Mouse (Mus musculus) intestine, embryonic 16.5 days (tissue): ENCODE data around the gene 0610009B22Rik. TPM values are rescaled to one million over a fixed set of nuclear protein-coding genes. Genes with fewer than 3 reads are reported as not detected.
A peak's percentile ranks its signal among the peaks of the same experiment; 100 is the strongest.

ENCODE experiments used
- ATAC-seq: fragments of 200-750 bp; cut with Nextera tagmentation; 2 replicates; pipeline ENCODE4 v1.8.0; 2017; ENCODE audit warnings: moderate TSS enrichment, moderate library complexity
- H3K27ac ChIP-seq: fragments of 300-500 bp; sonication (generic); 2 replicates; pipeline ENCODE4 v1.5.1; 2014; ENCODE audit warnings: mild to moderate bottlenecking, low read length
- H3K27me3 ChIP-seq: fragments of 300-500 bp; sonication (generic); replicated peaks from 2 replicates; pipeline ENCODE4 v1.6.1; 2014; ENCODE audit warnings: low read length, control low read depth, mixed read lengths; ENCODE audit not compliant: control insufficient read depth, insufficient read depth
- H3K36me3 ChIP-seq: fragments of 300-500 bp; sonication (generic); 2 replicates; pipeline ENCODE4 v1.6.1; 2014; ENCODE audit warnings: low read length, control low read depth; ENCODE audit not compliant: control insufficient read depth, insufficient read depth
- H3K4me1 ChIP-seq: fragments of 300-500 bp; sonication (generic); 2 replicates; pipeline ENCODE4 v1.6.1; 2014; ENCODE audit warnings: low read length, control low read depth, mixed read lengths; ENCODE audit not compliant: control insufficient read depth, insufficient read depth
- H3K4me2 ChIP-seq: fragments of 300-500 bp; sonication (generic); 2 replicates; pipeline ENCODE4 v1.6.1; 2014; ENCODE audit warnings: low read depth, low read length, control low read depth
- H3K4me3 ChIP-seq: fragments of 300-500 bp; sonication (generic); 2 replicates; pipeline ENCODE4 v1.5.1; 2014; ENCODE audit warnings: mild to moderate bottlenecking, low read length
- H3K9ac ChIP-seq: fragments of 300-500 bp; sonication (generic); 2 replicates; pipeline ENCODE4 v1.6.1; 2014; ENCODE audit warnings: low read depth, low read length
- H3K9me3 ChIP-seq: fragments of 300-500 bp; sonication (generic); 2 replicates; pipeline ENCODE4 v1.6.1; 2016; ENCODE audit warnings: low read length, control low read depth; ENCODE audit not compliant: control insufficient read depth
- WGBS: fragments of 180-500 bp; shearing (Covaris S2); extraction: QIAGEN DNeasy Blood & Tissue Kit; methylation state at CpG from one replicate; pipeline ENCODE4 v1.1.7; 2014; 5-methylcytosine and 5-hydroxymethylcytosine counted together
- polyA plus RNA-seq: library from polyadenylated mRNA; unstranded; fragments of >200 nt; fragmentation: Nextera tagmentation; extraction: Ambion mirVana; gene quantifications from 2 replicates; pipeline ENCODE4 v1.2.1, GENCODE M21; 2015

0610009B22Rik gene
- polyA plus RNA-seq, 1 experiment from 2014 or later = 103 TPM

GRCm38 (mm10) chr11:51645293-51645692 is 43.4 kb downstream of the 0610009B22Rik start:
- Histone ChIP-seq H3K36me3 (peaks cover 6% of the 10 kb centered on the region; the same call in 1 of the 2 replicates), H3K4me3 (no peak overlapping the region), H3K27ac (no peak overlapping the region), H3K27me3 (no peaks in the 10 kb centered on the region), H3K9me3 (no peaks in the 10 kb centered on the region), H3K9ac (0 out of 2 replicates have a peak overlapping the region, but pooled peaks have one; percentile 19), H3K4me1 (peaks cover 40% of the 10 kb centered on the region), H3K4me2 (no peak overlapping the region)
- 76% methylated on average over 13 of the region's 13 CpGs for WGBS
- ATAC-seq = no peak

- Histone ChIP-seq H3K27me3 (no peaks in the 10 kb centered on the region), H3K9me3 (no peaks in the 10 kb centered on the region), H3K4me2 (no peak overlapping the region), H3K9ac (0 out of 2 replicates have a peak overlapping the region, but pooled peaks have one; percentile 14), H3K27ac (no peak overlapping the region), H3K36me3 (peaks cover 6% of the 10 kb centered on the region; the same call in 1 of the 2 replicates), H3K4me3 (no peak overlapping the region), H3K4me1 (peaks cover 31% of the 10 kb centered on the region)
- no peak for ATAC-seq
- 72% methylated on average over 16 of the region's 16 CpGs for WGBS
These were observed 44.5 kb downstream of the 0610009B22Rik start for GRCm38 (mm10) chr11:51644217-51644616.

GRCm38 (mm10) chr11:51643761-51644160 is 44.9 kb downstream of the 0610009B22Rik start:
- WGBS = 56% methylated on average over 15 of the region's 15 CpGs
- peaks cover 6% of the 10 kb centered on the region; the same call in 1 of the 2 replicates for H3K36me3 ChIP-seq
- peaks cover 26% of the 10 kb centered on the region for H3K4me1 ChIP-seq
- H3K9ac ChIP-seq = peak overlapping the region; percentile 14; the same call in 1 of the 2 replicates
- ATAC-seq = no peak
- peak overlapping the region; percentile 28; the same call in 1 of the 2 replicates for H3K27ac ChIP-seq
- H3K9me3 ChIP-seq = no peaks in the 10 kb centered on the region
- no peak overlapping the region for H3K4me3 ChIP-seq
- no peak overlapping the region for H3K4me2 ChIP-seq
- no peaks in the 10 kb centered on the region for H3K27me3 ChIP-seq

- no peak overlapping the region for H3K4me3 ChIP-seq
- WGBS = 68% methylated on average over 9 of the region's 9 CpGs
These were observed 45.5 kb downstream of the 0610009B22Rik start for GRCm38 (mm10) chr11:51643202-51643601.

GRCm38 (mm10) chr11:51640748-51641147 is 47.9 kb downstream of the 0610009B22Rik start:
- Histone ChIP-seq H3K9ac (no peak overlapping the region), H3K36me3 (peaks cover 6% of the 10 kb centered on the region; the same call in 1 of the 2 replicates), H3K9me3 (no peaks in the 10 kb centered on the region), H3K27me3 (no peaks in the 10 kb centered on the region), H3K27ac (0 out of 2 replicates have a peak overlapping the region, but pooled peaks have one; percentile 4), H3K4me1 (peaks cover 19% of the 10 kb centered on the region), H3K4me2 (no peak overlapping the region), H3K4me3 (no peak overlapping the region)
- no peak for ATAC-seq
- WGBS = 82% methylated on average over 7 of the region's 7 CpGs

More at GRCm38 (mm10) chr11:51643202-51643601, 45.5 kb downstream of the 0610009B22Rik start:
- H3K27me3 ChIP-seq = no peaks in the 10 kb centered on the region
- peak overlapping the region; percentile 14; the same call in 1 of the 2 replicates for H3K9ac ChIP-seq
- no peak overlapping the region for H3K27ac ChIP-seq
- no peak for ATAC-seq
- H3K36me3 ChIP-seq = peaks cover 6% of the 10 kb centered on the region; the same call in 1 of the 2 replicates
- peaks cover 20% of the 10 kb centered on the region for H3K4me1 ChIP-seq
- H3K4me2 ChIP-seq = no peak overlapping the region
- no peaks in the 10 kb centered on the region for H3K9me3 ChIP-seq

GRCm38 (mm10) chr11:51638497-51638896 is 50.2 kb downstream of the 0610009B22Rik start:
- Histone ChIP-seq H3K4me1 (peaks cover 20% of the 10 kb centered on the region), H3K4me3 (no peak overlapping the region), H3K4me2 (peak overlapping the region; percentile 26; the same call in 1 of the 2 replicates), H3K27ac (0 out of 2 replicates have a peak overlapping the region, but pooled peaks have one; percentile 43), H3K27me3 (no peaks in the 10 kb centered on the region), H3K9ac (0 out of 2 replicates have a peak overlapping the region, but pooled peaks have one; percentile 31), H3K9me3 (no peaks in the 10 kb centered on the region), H3K36me3 (peaks cover under 1% of the 10 kb centered on the region; the same call in 1 of the 2 replicates)
- ATAC-seq = no peak
- WGBS = 70% methylated on average over 5 of the region's 5 CpGs

GRCm38 (mm10) chr11:51637971-51638414 is 50.7 kb downstream of the 0610009B22Rik start:
- WGBS = 10% methylated on average over 17 of the region's 17 CpGs
- peak overlapping the region; percentile 26 for H3K4me2 ChIP-seq
- H3K36me3 ChIP-seq = no peaks in the 10 kb centered on the region
- no peaks in the 10 kb centered on the region for H3K9me3 ChIP-seq
- H3K4me3 ChIP-seq = 0 out of 2 replicates have a peak overlapping the region, but pooled peaks have one; percentile 13
- peak overlapping the region; percentile 31; the same call in 1 of the 2 replicates for H3K9ac ChIP-seq
- no peak for ATAC-seq
- H3K4me1 ChIP-seq = peaks cover 16% of the 10 kb centered on the region
- no peaks in the 10 kb centered on the region for H3K27me3 ChIP-seq
- H3K27ac ChIP-seq = peak overlapping the region; percentile 43; the same call in 1 of the 2 replicates

- Histone ChIP-seq H3K4me1 (peaks cover 16% of the 10 kb centered on the region), H3K27ac (peak overlapping the region; percentile 88), H3K4me3 (peak overlapping the region; percentile 61), H3K9ac (peak overlapping the region; percentile 86), H3K4me2 (peak overlapping the region; percentile 81), H3K36me3 (no peaks in the 10 kb centered on the region), H3K27me3 (no peaks in the 10 kb centered on the region), H3K9me3 (no peaks in the 10 kb centered on the region)
- 3% methylated on average over 6 of the region's 6 CpGs for WGBS
- peak; percentile 39 for ATAC-seq
These were observed 52.4 kb downstream of the 0610009B22Rik start for GRCm38 (mm10) chr11:51636323-51636684.

- Histone ChIP-seq H3K4me1 (peaks cover 11% of the 10 kb centered on the region), H3K4me3 (peak within 1 kb of the TSS; percentile 61), H3K4me2 (peak within 1 kb of the TSS; percentile 81), H3K36me3 (no peaks in the 10 kb centered on the region), H3K27ac (peak within 1 kb of the TSS; percentile 88), H3K27me3 (no peaks in the 10 kb centered on the region), H3K9me3 (no peaks in the 10 kb centered on the region), H3K9ac (peak within 1 kb of the TSS; percentile 86)
- peak; percentile 88 for ATAC-seq
- WGBS = under 1% methylated on average over 61 of the region's 61 CpGs
These were observed 53.0 kb downstream of the 0610009B22Rik start, which contains the start of gene Rmnd5b for GRCm38 (mm10) chr11:51635525-51636322. Gene Rmnd5b (minus strand): TSS chr11:51635896.
